Mouse (Mus musculus) testis, adult 2 months (tissue): ENCODE results near the gene Ndufs1. TPM values are rescaled to one million over a fixed set of nuclear protein-coding genes. Genes with fewer than 3 reads are reported as not detected.
"Not testable (repeated sequence)": the region's sequence is repeated elsewhere in the genome, so short reads cannot be mapped to it uniquely, and the experiment has no call there.

Experiments
- H3K27ac ChIP-seq: fragments of 200-500 bp; 2 replicates; pipeline ENCODE4 v1.5.1; 2012; ENCODE audit warnings: low read depth, low read length; ENCODE audit not compliant: control insufficient read depth, insufficient read depth
- H3K27me3 ChIP-seq: fragments of 200-500 bp; 2 replicates; pipeline ENCODE4 v1.6.1; 2012; ENCODE audit warnings: mild to moderate bottlenecking, low read length, moderate library complexity; ENCODE audit not compliant: control insufficient read depth, insufficient read depth
- H3K36me3 ChIP-seq: fragments of 200-500 bp; 2 replicates; pipeline ENCODE4 v1.6.1; 2012; ENCODE audit warnings: mild to moderate bottlenecking, low read length; ENCODE audit not compliant: control insufficient read depth, insufficient read depth
- H3K4me1 ChIP-seq: fragments of 200-500 bp; 2 replicates; pipeline ENCODE4 v1.6.1; 2012; ENCODE audit warnings: low read length; ENCODE audit not compliant: control insufficient read depth, insufficient read depth
- H3K4me3 ChIP-seq: fragments of 200-500 bp; 2 replicates; pipeline ENCODE4 v1.5.1; 2012; ENCODE audit warnings: low read depth, mild to moderate bottlenecking, low read length, moderate library complexity, mixed read lengths; ENCODE audit not compliant: control insufficient read depth
- CTCF ChIP-seq: fragments of 200-500 bp; IDR thresholded peaks from 2 replicates; pipeline ENCODE4 v1.5.1; 2012; ENCODE audit warnings: low read depth, mild to moderate bottlenecking, inconsistent platforms, low read length, moderate library complexity; ENCODE audit not compliant: control insufficient read depth, insufficient read depth, insufficient replicate concordance
- POLR2A ChIP-seq: fragments of 200-500 bp; IDR thresholded peaks from 2 replicates; pipeline ENCODE4 v1.6.1; 2012; ENCODE audit warnings: low read depth, mild to moderate bottlenecking, inconsistent platforms, low read length, moderate library complexity; ENCODE audit not compliant: control insufficient read depth
- polyA plus RNA-seq: library from polyadenylated mRNA; depleted of rRNA; stranded (reverse); fragments of >200 nt; gene quantifications from 2 replicates; pipeline ENCODE4 v1.2.3, GENCODE M21; 2012

Ndufs1 gene
- polyA plus RNA-seq, 1 experiment, result 32.4 TPM

DNA sequence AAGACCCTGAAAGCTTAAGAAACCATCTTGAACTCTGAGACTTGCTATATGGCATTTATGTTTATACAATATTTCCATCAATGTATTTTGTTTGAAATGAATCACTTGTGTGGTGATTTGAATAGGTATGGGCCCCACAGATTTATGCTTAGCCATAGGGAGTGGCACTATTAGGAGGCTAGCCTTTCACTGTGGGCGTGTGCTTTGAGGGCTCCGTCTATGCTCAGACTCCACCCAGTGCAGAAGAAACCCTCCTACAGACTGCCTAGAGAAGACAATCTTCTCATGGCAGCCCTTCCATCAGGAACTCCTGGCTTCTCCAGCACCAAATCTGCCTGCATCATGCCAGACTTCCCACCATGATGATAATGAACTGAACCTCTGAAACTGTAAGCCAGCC is 8.0 kb downstream of the Ndufs1 start:
- Histone ChIP-seq H3K4me3 (no peak overlapping the region), H3K27me3 (no peaks in the 10 kb centered on the region), H3K27ac (no peak overlapping the region), H3K4me1 (no peaks in the 10 kb centered on the region), H3K36me3 (no peaks in the 10 kb centered on the region; the same call in 1 of the 2 replicates)
- TF ChIP-seq CTCF, result no peak
- TF ChIP-seq POLR2A, result no peak

DNA sequence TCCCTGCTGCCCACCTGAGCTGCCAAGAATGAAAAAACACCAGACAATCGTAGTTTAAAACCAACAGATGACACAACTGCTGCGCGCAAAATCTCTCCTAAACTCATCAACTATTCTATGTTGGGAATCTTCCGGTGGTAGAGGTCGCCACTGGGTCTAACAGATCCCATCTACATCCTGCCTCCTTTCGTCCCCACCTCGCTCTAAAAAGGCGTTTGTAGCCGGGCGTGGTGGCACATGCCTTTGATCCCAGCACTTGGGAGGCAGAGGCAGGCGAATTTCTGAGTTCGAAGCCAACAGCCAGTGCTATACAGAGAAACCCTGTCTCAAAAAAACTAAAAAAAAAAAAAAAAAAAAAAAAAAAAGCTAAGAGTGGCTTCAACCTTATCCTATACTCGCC is 36.4 kb downstream of the Ndufs1 start:
- no peaks in the 10 kb centered on the region; the same call in 1 of the 2 replicates for H3K36me3 ChIP-seq
- H3K4me1 ChIP-seq, result peaks cover 4% of the 10 kb centered on the region
- H3K27ac ChIP-seq, result no peak overlapping the region
- TF ChIP-seq CTCF (no peak), POLR2A (no peak)
- H3K4me3 ChIP-seq, result no peak overlapping the region
- no peaks in the 10 kb centered on the region for H3K27me3 ChIP-seq

DNA sequence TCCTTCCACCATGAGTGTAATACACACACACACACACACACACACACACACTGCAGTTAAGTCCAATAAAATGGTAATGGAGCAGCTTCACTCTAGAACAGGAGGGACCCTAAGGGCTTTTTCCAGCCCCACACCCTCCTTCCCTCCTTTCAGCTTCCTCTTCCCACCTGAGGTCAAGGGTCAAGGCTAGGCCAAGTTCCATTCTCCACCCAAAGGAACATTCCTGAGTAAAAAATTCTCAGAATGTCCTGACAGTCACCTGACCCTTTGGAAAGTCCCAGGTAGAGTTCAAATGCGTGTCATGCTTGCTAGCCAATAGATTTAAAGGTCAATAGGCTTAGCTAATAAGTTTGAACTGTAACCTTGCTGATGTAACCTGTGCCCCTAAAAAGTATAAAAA is 38.0 kb downstream of the Ndufs1 start:
- H3K36me3 ChIP-seq, H3K27ac ChIP-seq, H3K4me3 ChIP-seq, H3K4me1 ChIP-seq, H3K27me3 ChIP-seq: not testable (repeated sequence)

DNA sequence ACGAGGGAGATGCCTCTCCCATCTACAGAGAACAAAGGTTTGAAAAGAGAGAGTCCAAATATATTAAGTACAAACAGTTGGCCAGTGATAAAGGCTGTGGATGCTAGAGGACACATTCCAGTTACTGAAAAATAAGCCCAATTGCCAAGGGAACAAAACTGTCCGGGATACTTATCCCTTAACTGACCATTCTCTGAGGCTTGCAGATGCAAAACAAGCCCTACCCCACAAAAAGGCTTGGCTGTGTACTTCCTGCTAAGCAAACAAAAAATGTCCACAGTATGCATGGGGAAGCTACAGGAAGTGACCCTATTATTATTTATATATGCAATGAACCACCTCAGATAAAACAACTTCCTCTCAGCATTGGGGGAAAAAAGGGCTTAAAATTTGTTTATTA is 38.7 kb downstream of the Ndufs1 start:
- TF ChIP-seq POLR2A (no peak), CTCF (no peak)
- H3K4me3 ChIP-seq, result no peak overlapping the region
- no peaks in the 10 kb centered on the region for H3K27me3 ChIP-seq
- H3K27ac ChIP-seq, result no peak overlapping the region
- peaks cover 4% of the 10 kb centered on the region for H3K4me1 ChIP-seq
- no peaks in the 10 kb centered on the region for H3K36me3 ChIP-seq

DNA sequence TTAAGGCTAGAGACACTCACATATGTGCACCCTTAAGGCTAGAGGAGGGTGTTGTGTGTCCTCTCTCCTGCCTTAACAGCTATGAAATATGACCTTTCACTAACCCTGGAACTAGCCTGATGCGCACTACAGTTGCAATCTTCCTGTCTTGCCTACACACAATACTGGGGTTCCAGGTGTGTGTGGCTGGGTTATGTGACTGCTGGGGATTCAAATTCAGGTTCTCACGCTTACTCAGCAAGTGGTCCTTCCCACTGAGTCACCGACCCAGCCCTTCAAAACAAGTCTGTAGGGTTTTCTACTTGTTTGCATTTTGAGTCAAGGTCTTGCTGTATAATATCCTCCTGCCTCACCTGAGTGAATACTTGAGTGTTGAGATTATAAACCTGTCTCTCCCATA is 42.1 kb downstream of the Ndufs1 start:
- TF ChIP-seq POLR2A, result no peak
- no peak for TF ChIP-seq CTCF
- Histone ChIP-seq H3K4me3 (no peak overlapping the region), H3K27me3 (no peaks in the 10 kb centered on the region), H3K36me3 (no peaks in the 10 kb centered on the region), H3K27ac (no peak overlapping the region), H3K4me1 (peaks cover 6% of the 10 kb centered on the region; the same call in 1 of the 2 replicates)

DNA sequence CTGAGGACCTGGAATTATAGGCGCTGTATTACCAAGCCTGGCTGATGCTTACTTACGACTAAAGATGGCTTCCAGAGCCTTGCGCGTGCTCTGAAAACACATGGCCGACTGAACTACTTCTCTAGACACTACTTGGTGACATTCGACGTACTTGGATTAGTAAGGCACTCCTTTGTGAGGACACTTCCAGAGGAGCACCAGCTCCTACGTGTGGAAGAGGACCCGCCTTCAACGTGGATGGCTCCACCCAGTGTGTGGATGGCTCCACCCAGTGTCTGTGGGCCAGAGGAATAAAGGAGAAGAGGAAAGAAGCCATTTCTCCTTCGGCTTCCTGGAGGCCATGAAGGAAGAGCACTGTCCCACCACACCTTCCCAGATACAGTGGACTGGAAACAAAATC is 44.9 kb downstream of the Ndufs1 start:
- H3K4me3 ChIP-seq, result peak overlapping the region; percentile 50
- no peak for TF ChIP-seq POLR2A
- no peak for TF ChIP-seq CTCF
- no peak overlapping the region for H3K27ac ChIP-seq
- no peaks in the 10 kb centered on the region for H3K36me3 ChIP-seq
- peaks cover 4% of the 10 kb centered on the region; the same call in 1 of the 2 replicates for H3K4me1 ChIP-seq
- no peaks in the 10 kb centered on the region for H3K27me3 ChIP-seq

DNA sequence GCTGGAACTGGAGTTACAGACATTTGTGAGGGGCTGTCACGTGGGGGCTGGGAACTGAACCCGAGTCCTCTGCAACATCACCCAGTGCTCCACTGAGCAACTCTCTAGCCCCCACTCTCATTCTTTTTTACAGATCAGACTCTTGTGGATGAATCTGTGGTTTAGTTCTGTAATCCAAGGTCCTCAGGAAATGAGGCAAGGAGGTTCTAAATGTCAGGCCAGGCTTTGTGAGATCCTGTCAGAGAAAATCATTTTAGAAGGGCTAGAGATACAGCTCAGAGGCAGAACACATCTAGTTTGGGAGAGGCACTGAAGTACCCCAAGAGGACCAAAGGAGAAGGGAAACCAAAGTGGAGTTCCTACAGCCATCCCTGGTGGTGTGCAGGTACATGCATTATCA is 45.8 kb downstream of the Ndufs1 start:
- H3K36me3 ChIP-seq, result no peaks in the 10 kb centered on the region
- no peak for TF ChIP-seq POLR2A
- no peak for TF ChIP-seq CTCF
- H3K4me1 ChIP-seq, result peaks cover 4% of the 10 kb centered on the region; the same call in 1 of the 2 replicates
- no peak overlapping the region for H3K4me3 ChIP-seq
- no peak overlapping the region for H3K27ac ChIP-seq
- no peaks in the 10 kb centered on the region for H3K27me3 ChIP-seq
